Mouse (Mus musculus) heart, embryonic 16.5 days (tissue): Measurements from ENCODE around the gene Evx2. TPM values are rescaled to one million over a fixed set of nuclear protein-coding genes. Genes with fewer than 3 reads are reported as not detected.

Experiments
- ATAC-seq: fragments of 200-750 bp; cut with Nextera tagmentation; replicated peaks from 2 replicates; pipeline ENCODE4 v1.8.0; 2017; ENCODE audit warnings: moderate number of reproducible peaks; ENCODE audit not compliant: insufficient read depth, low FRiP score; ENCODE audit errors: extremely low read depth
- H3K27ac ChIP-seq: fragments of 300-500 bp; sonication (generic); 2 replicates; pipeline ENCODE4 v1.5.1; 2014; ENCODE audit warnings: mild to moderate bottlenecking, low read length, control low read depth, moderate library complexity
- H3K27me3 ChIP-seq: fragments of 300-500 bp; sonication (generic); 2 replicates; pipeline ENCODE4 v1.6.1; 2014; ENCODE audit warnings: low read length, mixed read lengths; ENCODE audit not compliant: control insufficient read depth, insufficient read depth
- H3K36me3 ChIP-seq: fragments of 300-500 bp; sonication (generic); 2 replicates; pipeline ENCODE4 v1.6.1; 2014; ENCODE audit not compliant: control insufficient read depth, insufficient read depth
- H3K4me1 ChIP-seq: fragments of 300-500 bp; sonication (generic); 2 replicates; pipeline ENCODE4 v1.6.1; 2014; ENCODE audit warnings: low read length, mixed read lengths; ENCODE audit not compliant: control insufficient read depth, insufficient read depth
- H3K4me2 ChIP-seq: fragments of 300-500 bp; sonication (generic); 2 replicates; pipeline ENCODE4 v1.6.1; 2014; ENCODE audit warnings: low read depth, mild to moderate bottlenecking, control low read depth, low read length
- H3K4me3 ChIP-seq: fragments of 300-500 bp; sonication (generic); 2 replicates; pipeline ENCODE4 v1.5.1; 2014; ENCODE audit warnings: mild to moderate bottlenecking, control low read depth, low read length
- H3K9ac ChIP-seq: fragments of 300-500 bp; sonication (generic); 2 replicates; pipeline ENCODE4 v1.6.1; 2014; ENCODE audit warnings: low read length, control low read depth
- H3K9me3 ChIP-seq: fragments of 300-500 bp; sonication (generic); replicated peaks from 2 replicates; pipeline ENCODE4 v1.6.1; 2016; ENCODE audit warnings: low read length; ENCODE audit not compliant: control insufficient read depth
- WGBS: fragments of 180-500 bp; shearing (Covaris S2); extraction: QIAGEN DNeasy Blood & Tissue Kit; methylation state at CpG from one replicate; pipeline ENCODE4 v1.1.7; 2014; 5-methylcytosine and 5-hydroxymethylcytosine counted together
- polyA plus RNA-seq: library from polyadenylated mRNA; unstranded; fragments of >200 nt; fragmentation: Nextera tagmentation; extraction: Ambion mirVana; gene quantifications from 2 replicates; pipeline ENCODE4 v1.2.1, GENCODE M21; 2015

Evx2 gene
- polyA plus RNA-seq, 1 experiment from 2014 or later, result not detected

DNA sequence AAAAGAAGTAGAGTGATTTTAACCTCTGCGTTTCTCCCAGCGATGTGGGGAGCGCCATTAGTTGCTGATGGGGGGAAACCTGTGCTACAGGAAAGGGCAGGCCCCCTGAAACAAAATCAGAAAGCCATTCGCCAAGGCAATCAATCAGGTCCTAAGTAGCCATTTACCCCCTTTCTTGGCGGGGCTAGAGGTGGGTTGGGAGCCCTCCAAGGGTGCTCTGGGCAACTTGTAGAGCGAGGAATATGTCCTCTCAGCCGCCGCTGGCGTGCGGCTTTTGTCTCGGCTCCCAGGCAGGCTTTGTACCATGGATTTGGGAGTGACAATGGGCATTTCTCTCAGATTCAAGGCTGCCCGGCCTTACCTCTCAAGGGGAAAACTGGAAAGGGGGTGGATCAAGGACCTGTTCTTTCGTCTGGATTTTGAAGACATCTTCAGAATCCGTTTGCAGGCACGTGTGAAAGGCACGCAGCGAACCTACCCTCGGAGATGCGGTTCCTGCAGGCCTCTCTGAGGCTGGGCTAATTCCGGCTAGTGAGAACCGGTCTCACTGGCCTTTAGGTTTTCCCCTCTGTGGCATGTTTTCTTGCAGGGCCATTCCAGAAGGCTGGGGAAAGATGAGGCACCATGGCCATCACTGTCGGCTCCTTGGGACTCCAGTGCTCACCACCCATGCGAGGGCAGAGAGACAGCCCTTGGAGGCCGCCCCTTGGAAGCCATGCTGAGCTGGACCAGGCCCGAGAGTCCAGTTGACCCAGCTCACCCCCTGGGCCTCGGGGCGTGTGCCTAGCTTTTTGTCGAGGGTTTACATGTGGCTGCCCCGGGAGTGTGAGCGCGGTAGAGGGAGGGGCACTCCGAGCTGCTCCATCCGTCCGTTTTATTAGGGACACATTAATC, 37.3 kb upstream of the Evx2 start:
- Histone ChIP-seq H3K9ac (no peak overlapping the region), H3K4me3 (no peak overlapping the region), H3K27ac (no peak overlapping the region), H3K36me3 (no peaks in the 10 kb centered on the region), H3K27me3 (peaks cover 94% of the 10 kb centered on the region), H3K9me3 (no peaks in the 10 kb centered on the region), H3K4me1 (peaks cover 7% of the 10 kb centered on the region; the same call in 1 of the 2 replicates), H3K4me2 (no peak overlapping the region)
- no peak for ATAC-seq
- 3% methylated on average over 34 of the region's 34 CpGs for WGBS

GRCm38 (mm10) chr2:74695813-74696430, 36.6 kb upstream of the Evx2 start:
- Histone ChIP-seq H3K4me1 (peaks cover 7% of the 10 kb centered on the region; the same call in 1 of the 2 replicates), H3K9me3 (no peaks in the 10 kb centered on the region; the same call in 1 of the 2 replicates), H3K9ac (no peak overlapping the region), H3K4me3 (no peak overlapping the region), H3K27me3 (peaks cover 94% of the 10 kb centered on the region), H3K4me2 (no peak overlapping the region), H3K27ac (no peak overlapping the region), H3K36me3 (no peaks in the 10 kb centered on the region)
- no peak for ATAC-seq
- WGBS, result 4% methylated on average over 7 of the region's 7 CpGs

DNA sequence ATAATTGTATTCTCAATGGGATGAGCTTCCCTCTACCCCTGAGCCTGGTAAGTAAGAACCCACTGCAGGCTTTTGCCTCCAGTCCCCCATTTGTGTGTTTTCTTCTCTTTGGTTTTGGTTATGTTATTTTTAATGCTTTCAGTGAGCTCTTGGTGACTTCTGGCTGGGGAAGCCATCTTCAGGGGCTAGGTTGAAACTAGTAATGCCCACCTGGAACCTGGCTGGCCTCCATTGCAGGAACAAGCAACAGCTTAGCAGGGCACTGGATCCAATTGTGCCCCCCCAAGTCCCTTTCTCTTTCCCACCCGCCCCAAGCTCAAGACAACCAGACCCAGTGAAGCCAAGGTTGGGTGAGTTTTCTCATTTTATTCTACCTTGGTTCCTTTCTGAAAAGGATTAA, 36.0 kb upstream of the Evx2 start:
- Histone ChIP-seq H3K4me2 (no peak overlapping the region), H3K27me3 (peaks cover 90% of the 10 kb centered on the region), H3K27ac (no peak overlapping the region), H3K9me3 (no peaks in the 10 kb centered on the region; the same call in 1 of the 2 replicates), H3K9ac (no peak overlapping the region), H3K4me3 (no peak overlapping the region), H3K36me3 (no peaks in the 10 kb centered on the region), H3K4me1 (peaks cover 7% of the 10 kb centered on the region; the same call in 1 of the 2 replicates)
- WGBS, result 0% methylated on average over 1 of the region's 1 CpGs
- no peak for ATAC-seq

DNA sequence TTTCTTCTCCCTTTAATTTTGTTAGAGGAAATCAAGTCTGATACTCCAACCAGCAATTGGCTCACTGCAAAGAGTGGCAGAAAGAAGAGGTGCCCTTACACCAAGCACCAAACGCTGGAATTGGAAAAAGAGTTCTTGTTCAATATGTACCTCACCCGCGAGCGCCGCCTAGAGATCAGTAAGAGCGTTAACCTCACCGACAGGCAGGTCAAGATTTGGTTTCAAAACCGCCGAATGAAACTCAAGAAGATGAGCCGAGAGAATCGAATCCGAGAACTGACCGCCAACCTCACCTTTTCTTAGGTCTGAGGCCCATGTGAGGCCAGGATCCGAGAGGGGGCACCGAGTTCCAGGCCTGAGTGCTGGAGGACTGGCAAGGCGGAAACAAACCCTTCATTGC, 34.7 kb upstream of the Evx2 start:
- no peak overlapping the region for H3K27ac ChIP-seq
- no peak overlapping the region for H3K4me3 ChIP-seq
- 2% methylated on average over 16 of the region's 16 CpGs for WGBS
- no peaks in the 10 kb centered on the region; the same call in 1 of the 2 replicates for H3K9me3 ChIP-seq
- no peak overlapping the region for H3K9ac ChIP-seq
- H3K36me3 ChIP-seq, result no peaks in the 10 kb centered on the region
- peaks cover 7% of the 10 kb centered on the region; the same call in 1 of the 2 replicates for H3K4me1 ChIP-seq
- peaks cover 90% of the 10 kb centered on the region for H3K27me3 ChIP-seq
- H3K4me2 ChIP-seq, result no peak overlapping the region
- ATAC-seq, result no peak

- no peak overlapping the region for H3K4me2 ChIP-seq
- no peak overlapping the region for H3K4me3 ChIP-seq
- H3K27ac ChIP-seq, result no peak overlapping the region
- no peak overlapping the region for H3K9ac ChIP-seq
- ATAC-seq, result no peak
- peaks cover 90% of the 10 kb centered on the region for H3K27me3 ChIP-seq
- H3K4me1 ChIP-seq, result peaks cover 7% of the 10 kb centered on the region; the same call in 1 of the 2 replicates
- H3K9me3 ChIP-seq, result no peaks in the 10 kb centered on the region; the same call in 1 of the 2 replicates
- no peaks in the 10 kb centered on the region for H3K36me3 ChIP-seq
- WGBS, result 11% methylated on average over 4 of the region's 4 CpGs
Observed at GRCm38 (mm10) chr2:74693432-74693827, 34.1 kb upstream of the Evx2 start.

GRCm38 (mm10) chr2:74692808-74693431, 33.6 kb upstream of the Evx2 start:
- Histone ChIP-seq H3K27me3 (peaks cover 88% of the 10 kb centered on the region), H3K4me2 (no peak overlapping the region), H3K4me3 (no peak overlapping the region), H3K4me1 (peaks cover 3% of the 10 kb centered on the region; the same call in 1 of the 2 replicates), H3K9ac (no peak overlapping the region), H3K9me3 (no peaks in the 10 kb centered on the region; the same call in 1 of the 2 replicates), H3K36me3 (no peaks in the 10 kb centered on the region), H3K27ac (no peak overlapping the region)
- WGBS, result 2% methylated on average over 20 of the region's 20 CpGs
- ATAC-seq, result no peak

DNA sequence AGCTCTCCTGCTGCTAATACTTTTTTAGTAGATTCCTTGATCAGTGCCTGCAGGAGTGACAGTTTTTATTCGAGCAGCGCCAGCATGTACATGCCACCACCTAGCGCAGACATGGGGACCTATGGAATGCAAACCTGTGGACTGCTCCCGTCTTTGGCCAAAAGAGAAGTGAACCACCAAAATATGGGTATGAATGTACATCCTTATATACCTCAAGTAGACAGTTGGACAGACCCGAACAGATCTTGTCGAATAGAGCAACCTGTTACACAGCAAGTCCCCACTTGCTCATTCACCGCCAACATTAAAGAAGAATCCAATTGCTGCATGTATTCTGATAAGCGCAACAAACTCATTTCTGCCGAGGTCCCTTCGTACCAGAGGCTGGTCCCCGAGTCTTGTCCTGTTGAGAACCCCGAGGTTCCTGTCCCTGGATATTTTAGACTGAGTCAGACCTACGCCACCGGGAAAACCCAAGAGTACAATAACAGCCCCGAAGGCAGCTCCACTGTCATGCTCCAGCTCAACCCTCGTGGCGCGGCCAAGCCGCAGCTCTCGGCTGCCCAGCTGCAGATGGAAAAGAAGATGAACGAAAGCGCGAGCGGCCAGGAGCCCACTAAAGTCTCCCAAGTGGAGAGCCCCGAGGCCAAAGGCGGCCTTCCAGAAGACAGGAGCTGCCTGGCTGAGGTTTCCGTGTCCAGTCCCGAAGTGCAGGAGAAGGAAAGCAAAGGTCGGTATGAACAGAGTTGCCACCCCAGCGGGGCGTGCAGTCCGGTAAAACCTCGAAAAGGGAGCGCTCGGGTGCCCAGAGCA, 32.8 kb upstream of the Evx2 start:
- Histone ChIP-seq H3K4me1 (no peaks in the 10 kb centered on the region), H3K36me3 (no peaks in the 10 kb centered on the region), H3K4me3 (no peak overlapping the region), H3K27me3 (peaks cover 90% of the 10 kb centered on the region), H3K4me2 (no peak overlapping the region), H3K9me3 (no peaks in the 10 kb centered on the region; the same call in 1 of the 2 replicates), H3K27ac (no peak overlapping the region), H3K9ac (no peak overlapping the region)
- ATAC-seq, result no peak
- WGBS, result 4% methylated on average over 35 of the region's 35 CpGs
